Mouse (Mus musculus) adrenal gland, adult 10 weeks (tissue): Measurements from ENCODE around the gene Ddit4l. TPM values are rescaled to one million over a fixed set of nuclear protein-coding genes. Genes with fewer than 3 reads are reported as not detected.

ENCODE experiments used
- polyA plus RNA-seq: library from polyadenylated mRNA; stranded (reverse); fragments of 350-450 nt; fragmentation: Illumina TruSeq; extraction: RNeasy Lipid Tissue Mini Kit (QIAGEN cat#74804); gene quantifications from one replicate; pipeline ENCODE4 v1.2.3, GENCODE M21; 2014; ENCODE audit warnings: low read depth, low replicate concordance

The Ddit4l gene
- 4.5 TPM for polyA plus RNA-seq

GRCm38 (mm10) chr3:137621312-137621711, at the start of gene Ddit4l:
TSS of gene Ddit4l (plus strand) at chr3:137621612.

GRCm38 (mm10) chr3:137671224-137671623, 49.8 kb downstream of the Ddit4l start, which contains the start of gene Gm21962:
TSS of gene Gm21962 (plus strand) at chr3:137671524.

Other genes with a start within 250 kb of the Ddit4l start
- not detected for gene Gm21962, start 49.9 kb downstream of the Ddit4l start, polyA plus RNA-seq
- gene H2afz, start 242.9 kb downstream of the Ddit4l start, polyA plus RNA-seq = 428 TPM
- 63.0 TPM for gene Dnajb14, start 246.1 kb downstream of the Ddit4l start, polyA plus RNA-seq